Mouse (Mus musculus): ENCODE measurements at regions not wholly inside any gene's neighbourhood (a gene's known extent, or its start where the extent isn't known, plus 50 kb on each side); places are given as distances from the start of the nearest gene placed in this dataset.

- H3K4me3 ChIP-seq (replicated peaks in 1 of 3; ENCODE audit: low read depth in 2 of 3, low read length in 2 of 3, poor library complexity in 1 of 3), result no peak overlapping the region
- TF ChIP-seq KAT2A (IDR thresholded peaks at IDR 0.05; ENCODE audit: insufficient replicate concordance, low read length) (no peak), E2F4 (IDR thresholded peaks at IDR 0.05; ENCODE audit: insufficient replicate concordance, low read depth, low read length) (no peak), ELF1 (IDR thresholded peaks at IDR 0.05; ENCODE audit: low read depth, low read length) (no peak)
- no peaks in the 10 kb centered on the region for H3K36me3 ChIP-seq (replicated peaks in 1 of 2; ENCODE audit: control insufficient read depth in 1 of 2, insufficient read depth in 1 of 2, low read length in 1 of 2)
- dilution Hi-C loops (cut with MboI; ENCODE audit: extremely low pct_ligation_motif_present, extremely low pct_unique_long_range_greater_than_20kb, low sequenced_read_pairs) (no loop called here), in situ Hi-C loops (cut with MboI; ENCODE audit: low pct_ligation_motif_present, low pct_unique_long_range_greater_than_20kb, low sequenced_read_pairs) (loop anchor here (25.0 kb wide), 1 partner anchor 420 kb away; no protein-coding TSS in a partner anchor)
- no peak for DNase-seq (ENCODE audit: extremely low read depth)
- H3K4me1 ChIP-seq (ENCODE audit: control insufficient read depth in 1 of 2, insufficient read depth in 2 of 2), result no peaks in the 10 kb centered on the region
- no peak overlapping the region for H3K4me2 ChIP-seq (ENCODE audit: insufficient read depth, low read depth, poor library complexity, severe bottlenecking)
- H3K9me3 ChIP-seq (replicated peaks; ENCODE audit: low read length), result no peaks in the 10 kb centered on the region
- no peak overlapping the region for H3K27ac ChIP-seq (ENCODE audit: insufficient read depth, low read depth)
- peaks cover 19% of the 10 kb centered on the region for H3K27me3 ChIP-seq (replicated peaks)
- H3K9ac ChIP-seq (ENCODE audit: insufficient read depth, low read depth), result no peak overlapping the region
- H3K79me2 ChIP-seq (replicated peaks; ENCODE audit: control insufficient read depth, extremely low read depth, insufficient read depth, poor library complexity, severe bottlenecking), result no peaks in the 10 kb centered on the region
Observed at GRCm38 (mm10) chr8:87382311-87382710, 90.1 kb downstream of the Cbln1 start.

GRCm38 (mm10) chr8:87380791-87381190 lies 91.6 kb downstream of the Cbln1 start:
- Histone ChIP-seq H3K27me3 (replicated peaks) (peaks cover 19% of the 10 kb centered on the region), H3K27ac (ENCODE audit: insufficient read depth, low read depth) (no peak overlapping the region), H3K9me3 (replicated peaks; ENCODE audit: low read length) (no peaks in the 10 kb centered on the region), H3K4me3 (replicated peaks in 1 of 3; ENCODE audit: low read depth in 2 of 3, low read length in 2 of 3, poor library complexity in 1 of 3) (no peak overlapping the region), H3K36me3 (replicated peaks in 1 of 2; ENCODE audit: control insufficient read depth in 1 of 2, insufficient read depth in 1 of 2, low read length in 1 of 2) (no peaks in the 10 kb centered on the region), H3K9ac (ENCODE audit: insufficient read depth, low read depth) (no peak overlapping the region), H3K79me2 (replicated peaks; ENCODE audit: control insufficient read depth, extremely low read depth, insufficient read depth, poor library complexity, severe bottlenecking) (no peaks in the 10 kb centered on the region), H3K4me2 (ENCODE audit: insufficient read depth, low read depth, poor library complexity, severe bottlenecking) (no peak overlapping the region), H3K4me1 (ENCODE audit: control insufficient read depth in 1 of 2, insufficient read depth in 2 of 2) (no peaks in the 10 kb centered on the region)
- in situ Hi-C loops (cut with MboI; ENCODE audit: low pct_ligation_motif_present, low pct_unique_long_range_greater_than_20kb, low sequenced_read_pairs), result loop anchor here (25.0 kb wide), 1 partner anchor 418 kb away; no protein-coding TSS in a partner anchor
- dilution Hi-C loops (cut with MboI; ENCODE audit: extremely low pct_ligation_motif_present, extremely low pct_unique_long_range_greater_than_20kb, low sequenced_read_pairs), result no loop called here
- TF ChIP-seq JUND (conservative IDR thresholded peaks at IDR 0.05; ENCODE audit: low read depth, low read length) (no peak), GABPA (IDR thresholded peaks at IDR 0.05; ENCODE audit: insufficient replicate concordance, low read depth, low read length) (no peak), USF2 (conservative IDR thresholded peaks at IDR 0.05; ENCODE audit: low read depth, low read length) (no peak), SIN3A (IDR thresholded peaks at IDR 0.05; ENCODE audit: low read length) (no peak), TBP (conservative IDR thresholded peaks at IDR 0.05; ENCODE audit: low read depth, low read length) (no peak)
- no peak for DNase-seq (ENCODE audit: extremely low read depth)

GRCm38 (mm10) chr8:87379296-87379695 lies 93.1 kb downstream of the Cbln1 start:
- in situ Hi-C loops (cut with MboI; ENCODE audit: low pct_ligation_motif_present, low pct_unique_long_range_greater_than_20kb, low sequenced_read_pairs), result loop anchor here (25.0 kb wide), 1 partner anchor 417 kb away; no protein-coding TSS in a partner anchor
- no peak overlapping the region for H3K4me3 ChIP-seq (replicated peaks in 1 of 3; ENCODE audit: low read depth in 2 of 3, low read length in 2 of 3, poor library complexity in 1 of 3)

More at GRCm38 (mm10) chr8:87379296-87379695, 93.1 kb downstream of the Cbln1 start:
- no peaks in the 10 kb centered on the region for H3K9me3 ChIP-seq (replicated peaks; ENCODE audit: low read length)
- dilution Hi-C loops (cut with MboI; ENCODE audit: extremely low pct_ligation_motif_present, extremely low pct_unique_long_range_greater_than_20kb, low sequenced_read_pairs), result no loop called here
- TF ChIP-seq RAD21 (IDR thresholded peaks at IDR 0.05; ENCODE audit: low read depth, low read length) (no peak), EP300 (IDR thresholded peaks at IDR 0.05; ENCODE audit: low read length) (no peak), GABPA (IDR thresholded peaks at IDR 0.05; ENCODE audit: insufficient replicate concordance, low read depth, low read length) (no peak)
- no peaks in the 10 kb centered on the region for H3K4me1 ChIP-seq (ENCODE audit: control insufficient read depth in 1 of 2, insufficient read depth in 2 of 2)
- H3K27me3 ChIP-seq (replicated peaks), result peaks cover 19% of the 10 kb centered on the region
- H3K36me3 ChIP-seq (replicated peaks in 1 of 2; ENCODE audit: control insufficient read depth in 1 of 2, insufficient read depth in 1 of 2, low read length in 1 of 2), result no peaks in the 10 kb centered on the region
- no peak overlapping the region for H3K9ac ChIP-seq (ENCODE audit: insufficient read depth, low read depth)
- no peak overlapping the region for H3K4me2 ChIP-seq (ENCODE audit: insufficient read depth, low read depth, poor library complexity, severe bottlenecking)
- H3K27ac ChIP-seq (ENCODE audit: insufficient read depth, low read depth), result no peak overlapping the region
- DNase-seq (ENCODE audit: extremely low read depth), result no peak
- H3K79me2 ChIP-seq (replicated peaks; ENCODE audit: control insufficient read depth, extremely low read depth, insufficient read depth, poor library complexity, severe bottlenecking), result no peaks in the 10 kb centered on the region
